Comparison of ENCODE assay signal across 18 mouse cellular contexts in genomic region chr3:50387280-50387679, GRCm38 (mm10). TPM values are rescaled to one million over a fixed set of nuclear protein-coding genes. Genes with fewer than 3 reads are reported as not detected.
DNase-seq lines count a peak whose midpoint lies in the region; ATAC-seq lines count a peak whose summit lies in the region.
"Had no signal": no experiment of that assay in that cellular context is flagged by ENCODE, and none has a peak within 500 bp of the region (broad histone marks: within the 10 kb centered on the region; RNA-seq: fewer than 3 reads in every experiment).

No protein-coding gene starts in this region.

- peaks cover 4% of the 10 kb centered on the region for H3K9me3 ChIP-seq in forebrain, embryonic 10.5 days
- H3K9me3 ChIP-seq in forebrain, embryonic 16.5 days (ENCODE audit: control insufficient read depth, low read length) = 0 out of 2 replicates have a peak, but pooled peaks cover 3% of the 10 kb centered on the region
- H3K9me3 ChIP-seq in kidney, embryonic 15.5 days (replicated peaks) = no peaks in the 10 kb centered on the region
- peaks cover 8% of the 10 kb centered on the region; the same call in 1 of the 2 replicates for H3K9me3 ChIP-seq in embryonic facial prominence, embryonic 14.5 days (ENCODE audit: control insufficient read depth, low read length)
- H3K9me3 ChIP-seq in midbrain, embryonic 14.5 days (ENCODE audit: control insufficient read depth, low read length) = peaks cover 8% of the 10 kb centered on the region
- H3K9me3 ChIP-seq: heart, embryonic 12.5 days; liver, embryonic 12.5 days had no signal

- H3K4me2 ChIP-seq in forebrain, embryonic 16.5 days (ENCODE audit: low read length) = no peak overlapping the region
- no peak overlapping the region for H3K4me2 ChIP-seq in kidney, embryonic 15.5 days
- no peak overlapping the region for H3K4me2 ChIP-seq in embryonic facial prominence, embryonic 14.5 days (ENCODE audit: low read depth, low read length)
- no peak overlapping the region for H3K4me2 ChIP-seq in midbrain, embryonic 14.5 days (ENCODE audit: low read length)
- H3K4me2 ChIP-seq: heart, embryonic 12.5 days; liver, embryonic 12.5 days had no signal

- 0 out of 2 replicates have a peak, but pooled peaks cover 10% of the 10 kb centered on the region for H3K27me3 ChIP-seq in forebrain, embryonic 10.5 days (ENCODE audit: poor library complexity, severe bottlenecking)
- H3K27me3 ChIP-seq in forebrain, embryonic 16.5 days (replicated peaks; ENCODE audit: control insufficient read depth, insufficient read depth, low read length) = no peaks in the 10 kb centered on the region
- no peaks in the 10 kb centered on the region for H3K27me3 ChIP-seq in kidney, embryonic 15.5 days
- no peaks in the 10 kb centered on the region for H3K27me3 ChIP-seq in embryonic facial prominence, embryonic 14.5 days (replicated peaks; ENCODE audit: control insufficient read depth, insufficient read depth, low read length)
- no peaks in the 10 kb centered on the region for H3K27me3 ChIP-seq in midbrain, embryonic 14.5 days (ENCODE audit: control insufficient read depth, insufficient read depth, low read length)
- H3K27me3 ChIP-seq: heart, embryonic 12.5 days; liver, embryonic 12.5 days had no signal

- DNase-seq in forebrain, embryonic 10.5 days (ENCODE audit: extremely low spot score, low spot score) = peak; percentile 27
- DNase-seq in kidney, postnatal 25 days = no peak
- DNase-seq in embryonic facial prominence, embryonic 14.5 days (ENCODE audit: low spot score) = peak; percentile 23
- DNase-seq in midbrain, embryonic 14.5 days = no peak
- DNase-seq in left cerebral cortex, adult 11 months (ENCODE audit: low spot score) = no peak
- DNase-seq: cerebellum, postnatal 14 days; gastrocnemius, adult 2 months; heart, postnatal 14 days; kidney, adult 11 months; kidney, postnatal 14 days; lung, adult 2 months had no signal

- H3K27ac ChIP-seq in forebrain, embryonic 10.5 days = peak overlapping the region; percentile 65
- no peak overlapping the region for H3K27ac ChIP-seq in forebrain, embryonic 16.5 days (ENCODE audit: low read length)
- no peak overlapping the region for H3K27ac ChIP-seq in kidney, embryonic 15.5 days
- H3K27ac ChIP-seq in embryonic facial prominence, embryonic 14.5 days (replicated peaks; ENCODE audit: low read depth, low read length) = no peak overlapping the region
- no peak overlapping the region for H3K27ac ChIP-seq in midbrain, embryonic 14.5 days (replicated peaks; ENCODE audit: low read depth, low read length)
- H3K27ac ChIP-seq: gastrocnemius, adult 2 months; liver, embryonic 12.5 days had no signal

- H3K4me1 ChIP-seq in forebrain, embryonic 10.5 days = peaks cover 37% of the 10 kb centered on the region
- no peaks in the 10 kb centered on the region; the same call in 1 of the 2 replicates for H3K4me1 ChIP-seq in forebrain, embryonic 16.5 days (replicated peaks; ENCODE audit: control insufficient read depth, insufficient read depth, low read length)
- H3K4me1 ChIP-seq in kidney, embryonic 15.5 days = peaks cover 12% of the 10 kb centered on the region
- peaks cover 6% of the 10 kb centered on the region; the same call in 1 of the 2 replicates for H3K4me1 ChIP-seq in embryonic facial prominence, embryonic 14.5 days (ENCODE audit: control insufficient read depth, insufficient read depth, low read length)
- H3K4me1 ChIP-seq in midbrain, embryonic 14.5 days (ENCODE audit: control insufficient read depth, insufficient read depth, low read length) = peaks cover 4% of the 10 kb centered on the region; the same call in 1 of the 2 replicates
- H3K4me1 ChIP-seq: heart, embryonic 12.5 days had no signal

- H3K4me3 ChIP-seq in forebrain, embryonic 10.5 days = no peak overlapping the region
- no peak overlapping the region for H3K4me3 ChIP-seq in forebrain, embryonic 16.5 days (replicated peaks; ENCODE audit: low read length)
- no peak overlapping the region for H3K4me3 ChIP-seq in kidney, embryonic 15.5 days (replicated peaks)
- no peak overlapping the region for H3K4me3 ChIP-seq in embryonic facial prominence, embryonic 14.5 days (ENCODE audit: low read depth, low read length)
- H3K4me3 ChIP-seq in midbrain, embryonic 14.5 days (replicated peaks; ENCODE audit: low read depth, low read length) = no peak overlapping the region
- H3K4me3 ChIP-seq: erythroblast, embryonic 14.5 days; gastrocnemius, adult 2 months; heart, embryonic 12.5 days; liver, embryonic 12.5 days had no signal

- H3K36me3 ChIP-seq in forebrain, embryonic 10.5 days (replicated peaks) = no peaks in the 10 kb centered on the region
- no peaks in the 10 kb centered on the region for H3K36me3 ChIP-seq in forebrain, embryonic 16.5 days (ENCODE audit: control insufficient read depth, insufficient read depth)
- H3K36me3 ChIP-seq in kidney, embryonic 15.5 days = no peaks in the 10 kb centered on the region
- no peaks in the 10 kb centered on the region for H3K36me3 ChIP-seq in embryonic facial prominence, embryonic 14.5 days (ENCODE audit: control insufficient read depth, insufficient read depth, low read length)
- H3K36me3 ChIP-seq in midbrain, embryonic 14.5 days (ENCODE audit: control insufficient read depth, insufficient read depth, low read length) = no peaks in the 10 kb centered on the region
- H3K36me3 ChIP-seq: G1E; heart, embryonic 12.5 days; liver, embryonic 12.5 days had no signal

- no peak overlapping the region for H3K9ac ChIP-seq in forebrain, embryonic 16.5 days (replicated peaks; ENCODE audit: low read depth, low read length)
- no peak overlapping the region for H3K9ac ChIP-seq in kidney, embryonic 15.5 days
- no peak overlapping the region for H3K9ac ChIP-seq in embryonic facial prominence, embryonic 14.5 days (ENCODE audit: low read depth, low read length)
- H3K9ac ChIP-seq in midbrain, embryonic 14.5 days (replicated peaks; ENCODE audit: low read length) = no peak overlapping the region
- H3K9ac ChIP-seq: heart, embryonic 12.5 days; liver, embryonic 12.5 days had no signal

- ATAC-seq in forebrain, embryonic 16.5 days = no peak
- 0 out of 2 replicates have a peak, but pooled peaks have one; percentile 23 for ATAC-seq in kidney, embryonic 15.5 days (replicated peaks; ENCODE audit: low FRiP score)
- ATAC-seq in embryonic facial prominence, embryonic 14.5 days (ENCODE audit: low read depth) = peak; percentile 72
- ATAC-seq in midbrain, embryonic 14.5 days (ENCODE audit: low FRiP score, low TSS enrichment) = peak; percentile 27; the same call in 1 of the 2 replicates
- ATAC-seq: activated CD4-positive, CD25-positive, alpha-beta regulatory T cell, adult 4 months; liver, embryonic 12.5 days had no signal

- WGBS in forebrain, embryonic 10.5 days = 33% methylated on average over 4 of the region's 4 CpGs
- 29% methylated on average over 4 of the region's 4 CpGs for WGBS in forebrain, embryonic 16.5 days
- 50% methylated on average over 4 of the region's 4 CpGs for WGBS in kidney, embryonic 15.5 days
- WGBS in embryonic facial prominence, embryonic 14.5 days = 51% methylated on average over 4 of the region's 4 CpGs
- WGBS in midbrain, embryonic 14.5 days = 19% methylated on average over 4 of the region's 4 CpGs

RNA-seq across cellular contexts. Expression of gene Slc7a11, which starts 56.1 kb away (rescaled TPM):
- polyA plus RNA-seq in forebrain, embryonic 10.5 days (2016; fragmentation: Nextera tagmentation; extraction: Ambion mirVana) = 1.1 and 1.3 TPM in 2 replicates
- polyA plus RNA-seq in forebrain, embryonic 16.5 days (2015; fragmentation: Nextera tagmentation; extraction: Ambion mirVana) = 2.8 and 3.8 TPM in 2 replicates
- polyA plus RNA-seq in kidney, embryonic 15.5 days (2015; fragmentation: Nextera tagmentation; extraction: Ambion mirVana) = 0.19 and 0.29 TPM in 2 replicates
- 2.5 and 2.7 TPM in 2 replicates for polyA plus RNA-seq in embryonic facial prominence, embryonic 14.5 days (2014; fragmentation: Nextera tagmentation; extraction: Ambion mirVana)
- polyA plus RNA-seq in midbrain, embryonic 14.5 days (2014; fragmentation: Nextera tagmentation; extraction: Ambion mirVana) = 0.55 and 2.3 TPM in 2 replicates
- polyA plus RNA-seq: erythroblast, embryonic 14.5 days had no signal

Comparison
In these comparisons a context has a peak if more than half of its experiments do, and no peak if none do; other contexts are left out.
1. DNase-seq: peak in forebrain, embryonic 10.5 days (single experiment) and embryonic facial prominence, embryonic 14.5 days (single experiment); none in kidney, postnatal 25 days (0 of 2), midbrain, embryonic 14.5 days (single experiment) and left cerebral cortex, adult 11 months (single experiment).